Mouse (Mus musculus) megakaryocyte-erythroid progenitor cell, adult 5-6 weeks (primary cell): ENCODE data around the gene Zbtb32. TPM values are rescaled to one million over a fixed set of nuclear protein-coding genes. Genes with fewer than 3 reads are reported as not detected.

ENCODE experiments used
- ATAC-seq: replicated peaks from 2 replicates; pipeline ENCODE4 v1.8.0; 2016; ENCODE audit warnings: mild to moderate bottlenecking, inconsistent platforms; ENCODE audit not compliant: severe bottlenecking, poor library complexity, low FRiP score, low TSS enrichment
- total RNA-seq, 2 experiments: library from RNA; stranded (forward) in 1 of 2; stranded (reverse) in 1 of 2; fragments of 200-1000, 215-1000 nt in 1 of 2; fragments of >200 nt in 1 of 2; fragmentation: Nextera tagmentation in 1 of 2; gene quantifications; 2 replicates each; pipeline ENCODE4 v1.2.3; 2014 to 2017

Gene Zbtb32
- total RNA-seq, 2 experiments from 2014 or later = not detected

DNA sequence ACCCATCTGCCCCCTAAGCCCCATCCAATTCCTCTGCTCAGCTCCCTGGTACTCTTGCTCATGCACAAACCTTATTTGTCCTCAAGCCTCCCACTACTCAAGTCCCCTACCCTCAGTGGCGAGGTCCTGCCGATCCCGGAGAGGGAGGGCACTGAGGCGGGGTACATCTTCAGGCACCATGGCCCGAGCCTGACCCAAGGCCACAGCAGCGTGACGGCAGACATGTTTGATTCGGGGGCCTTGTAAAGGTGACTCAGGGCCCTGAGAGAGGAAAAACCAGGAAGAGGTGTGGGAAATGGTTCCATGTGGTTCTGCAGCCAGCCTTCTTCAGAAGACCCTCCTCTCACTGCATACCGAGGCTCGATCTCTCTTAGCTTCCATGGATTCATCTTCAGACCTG, 14.4 kb downstream of the Zbtb32 start:
- no peak for ATAC-seq

DNA sequence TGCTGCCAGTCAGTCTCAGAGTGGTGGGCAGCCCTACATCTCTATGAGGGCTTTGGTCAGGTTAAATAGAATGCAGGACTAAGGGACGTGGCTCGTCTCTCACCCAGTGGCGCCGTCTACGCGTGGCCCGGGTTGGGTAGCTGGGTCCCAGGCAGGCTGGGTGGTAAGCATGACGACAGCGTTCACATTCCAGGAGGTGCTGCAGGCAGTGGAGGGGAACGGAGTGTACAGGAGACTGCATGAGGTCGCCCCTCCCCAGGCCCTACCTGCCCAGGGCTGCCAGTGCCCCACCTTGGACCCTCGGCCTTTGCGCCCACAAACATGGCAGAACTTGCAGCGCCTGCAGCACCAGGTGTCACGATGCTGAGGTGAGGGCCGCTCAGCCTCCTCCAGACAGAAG, 17.2 kb downstream of the Zbtb32 start:
- no peak for ATAC-seq

DNA sequence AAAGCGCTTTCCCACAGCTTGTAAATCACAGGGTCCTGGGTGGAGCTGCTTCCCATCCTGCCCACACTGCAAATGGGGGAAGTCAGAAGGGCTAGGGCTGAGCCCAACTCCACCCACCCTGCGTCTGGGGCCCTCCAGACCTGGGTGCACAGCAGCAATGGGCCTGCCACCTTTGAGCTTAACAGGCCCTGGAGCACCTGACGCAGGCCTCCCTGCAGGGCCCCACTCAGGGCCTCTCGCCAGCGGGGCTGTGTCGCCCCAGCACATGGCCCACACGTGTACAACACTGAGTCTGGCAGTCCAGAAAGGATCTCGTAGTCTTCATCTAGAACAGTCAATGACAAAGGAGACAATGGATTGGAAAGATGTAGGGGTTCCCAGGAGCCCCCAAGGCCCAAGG, 18.8 kb downstream of the Zbtb32 start:
- no peak for ATAC-seq

DNA sequence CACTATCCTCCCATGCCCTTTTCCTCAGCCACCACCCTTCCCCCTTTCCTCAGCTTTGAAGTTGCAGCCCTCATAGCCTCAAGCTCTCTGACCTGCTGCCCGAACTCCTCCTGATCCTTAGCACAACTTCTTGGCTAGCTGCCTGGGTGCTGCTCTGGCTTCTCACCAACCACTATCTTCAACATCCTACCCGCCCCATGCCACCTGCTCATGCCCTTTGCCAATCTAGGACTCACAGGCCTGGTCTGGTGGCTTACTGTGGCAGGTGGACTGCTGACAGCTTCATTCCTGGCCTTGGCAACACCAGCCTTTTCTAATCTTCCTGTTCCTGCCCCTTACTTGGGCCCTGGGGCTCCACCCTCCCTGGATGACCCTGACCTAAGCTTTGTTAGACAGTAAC, 25.7 kb downstream of the Zbtb32 start:
- ATAC-seq = peak; percentile 86

DNA sequence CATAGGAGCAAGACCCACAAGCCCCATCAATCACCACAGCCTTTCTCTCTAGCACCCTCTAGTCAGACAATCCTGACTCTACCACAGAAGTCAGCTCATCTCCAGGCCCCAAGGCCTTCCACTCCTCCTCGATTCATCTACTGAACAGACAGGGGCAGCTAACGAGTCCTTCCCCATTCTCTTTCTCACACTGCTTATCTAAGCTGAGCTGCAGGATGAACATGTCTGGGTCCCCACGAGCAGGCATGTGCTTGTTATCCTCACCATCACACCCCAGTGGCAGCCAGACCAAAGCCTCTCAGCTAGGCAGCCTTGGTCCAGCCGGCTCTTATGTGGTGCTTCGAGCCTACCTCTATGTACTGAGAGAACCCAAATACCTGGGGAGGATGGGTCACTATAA, 26.3 kb downstream of the Zbtb32 start:
- ATAC-seq = peak; percentile 69

DNA sequence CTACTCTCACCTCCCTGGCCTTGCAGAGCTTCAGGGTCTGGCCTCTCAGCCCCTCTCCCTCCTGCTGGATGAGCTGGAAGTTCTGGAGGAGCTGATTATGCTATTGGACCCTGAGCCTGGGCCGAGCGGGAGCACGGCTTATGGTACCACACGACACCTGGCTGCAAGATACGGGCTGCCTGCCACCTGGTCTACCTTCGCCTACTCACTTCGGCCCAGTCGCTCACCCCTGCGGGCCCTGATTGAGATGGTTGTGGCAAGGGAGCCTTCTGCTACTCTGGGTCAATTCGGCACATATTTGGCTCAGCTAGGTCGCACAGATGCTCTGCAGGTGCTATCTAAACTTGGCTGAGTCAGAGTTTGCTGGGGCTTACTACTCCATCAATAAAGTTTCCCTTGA, 31.2 kb downstream of the Zbtb32 start:
- no peak for ATAC-seq

DNA sequence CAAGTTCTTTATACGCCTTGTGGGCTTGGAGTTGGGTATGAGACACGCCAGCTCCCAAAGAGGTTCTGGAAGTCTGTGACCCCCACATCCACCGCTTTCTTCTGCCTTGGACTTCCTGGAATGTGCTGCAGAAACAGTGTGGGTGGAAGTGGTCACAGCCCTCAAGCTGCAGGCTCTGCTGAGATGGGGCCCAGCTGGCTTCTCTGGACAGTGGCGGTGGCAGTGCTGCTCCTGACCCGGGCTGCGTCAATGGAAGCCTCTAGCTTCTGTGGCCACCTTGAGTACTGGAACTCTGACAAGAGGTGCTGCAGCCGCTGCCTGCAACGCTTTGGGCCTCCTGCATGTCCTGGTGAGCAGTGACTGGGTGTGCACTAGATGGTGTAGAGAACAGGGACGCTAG, 32.7 kb downstream of the Zbtb32 start:
- ATAC-seq = no peak

DNA sequence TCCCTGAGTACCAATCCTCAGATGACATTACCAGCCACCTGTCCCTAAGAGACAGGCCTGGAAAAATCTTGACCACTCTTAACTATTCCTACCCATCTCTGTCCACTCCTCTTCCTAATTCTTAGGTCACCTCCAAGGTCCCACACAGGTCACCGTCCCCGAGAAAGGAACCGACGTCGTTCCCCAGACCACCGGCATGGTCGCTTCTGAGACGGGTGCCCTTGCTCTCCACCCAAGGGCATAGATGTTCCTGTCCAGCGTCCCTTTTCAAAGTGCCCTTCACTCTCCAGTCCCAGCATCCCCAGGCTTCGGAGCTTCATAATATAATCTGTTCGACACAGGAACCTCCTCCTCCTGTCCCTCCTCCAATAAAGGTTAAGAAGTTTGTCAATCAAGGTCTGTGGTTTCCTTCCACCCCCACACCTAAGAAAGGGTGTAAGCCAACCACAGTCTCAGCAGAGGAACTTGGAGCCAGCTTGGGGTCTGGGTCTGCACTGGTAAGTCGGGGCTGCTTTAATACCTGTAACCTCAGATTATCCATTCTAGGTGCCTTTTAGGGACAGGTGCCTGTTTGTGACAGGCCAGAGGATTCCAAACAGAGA, 33.6 kb downstream of the Zbtb32 start, which contains the start of gene Igflr1:
TSS of gene Igflr1 (plus strand) at position 458 of the 602 bp plus-strand sequence.
- ATAC-seq = no peak

DNA sequence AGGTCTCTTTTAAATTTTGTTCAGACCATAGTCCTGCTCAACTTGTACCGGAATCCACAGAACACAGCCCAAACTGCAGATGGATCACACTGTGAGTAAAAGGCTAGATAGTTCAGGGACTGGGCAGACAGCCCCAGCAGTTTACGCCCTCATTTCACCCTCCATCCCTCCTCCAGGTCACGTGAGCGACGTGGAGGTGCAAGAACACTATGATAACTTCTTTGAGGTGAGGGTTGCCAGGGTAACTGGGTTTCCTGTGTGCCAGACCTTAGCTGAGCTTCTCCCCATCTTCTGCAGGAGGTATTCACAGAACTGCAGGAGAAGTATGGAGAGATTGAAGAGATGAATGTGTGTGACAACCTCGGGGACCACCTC, 34.8 kb downstream of the Zbtb32 start:
- no peak for ATAC-seq

DNA sequence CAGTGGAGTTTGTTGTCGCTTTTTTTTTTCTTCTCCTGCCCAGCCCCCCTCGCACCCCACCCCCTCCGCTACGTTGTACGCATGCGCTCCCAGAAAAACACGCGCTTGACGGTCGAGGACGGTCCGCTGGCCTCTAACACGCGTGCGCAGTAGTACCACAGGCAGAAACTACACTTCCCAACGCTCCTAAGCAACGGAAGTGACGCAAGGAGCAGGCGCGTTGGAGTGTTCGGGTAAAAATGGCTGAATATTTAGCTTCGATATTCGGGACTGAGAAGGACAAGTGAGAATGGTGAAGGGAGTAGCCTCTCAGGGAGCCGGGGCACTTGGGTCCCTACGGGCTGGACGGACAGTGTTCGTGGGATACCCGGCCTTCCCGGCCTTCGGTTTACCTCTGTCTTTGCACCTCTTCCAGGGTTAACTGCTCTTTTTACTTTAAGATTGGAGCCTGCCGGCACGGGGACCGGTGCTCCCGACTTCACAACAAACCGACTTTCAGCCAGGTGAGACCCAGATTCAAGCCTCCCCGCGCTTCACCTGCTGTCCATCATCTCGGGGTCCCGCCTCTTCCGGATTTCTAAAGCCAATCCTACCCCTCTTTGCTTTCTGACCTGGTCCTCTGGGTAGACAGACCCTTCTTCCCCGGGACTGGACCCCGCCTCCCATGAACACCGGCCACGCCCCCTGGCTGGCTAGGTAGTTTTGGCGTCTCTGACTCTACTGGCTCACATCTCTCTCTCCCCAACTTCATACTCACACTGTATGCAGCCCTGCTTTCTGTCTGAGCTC, 35.4 kb downstream of the Zbtb32 start, which contains the start of the genes U2af1l4, Gm49396 and Psenen:
TSS of gene U2af1l4 (plus strand) at position 185 of the 789 bp plus-strand sequence.
TSS of gene Gm49396 (plus strand) at position 228 of the 789 bp plus-strand sequence.
TSS of gene Psenen (minus strand) at position 511 of the 789 bp plus-strand sequence.
- ATAC-seq = peak; percentile 70

DNA sequence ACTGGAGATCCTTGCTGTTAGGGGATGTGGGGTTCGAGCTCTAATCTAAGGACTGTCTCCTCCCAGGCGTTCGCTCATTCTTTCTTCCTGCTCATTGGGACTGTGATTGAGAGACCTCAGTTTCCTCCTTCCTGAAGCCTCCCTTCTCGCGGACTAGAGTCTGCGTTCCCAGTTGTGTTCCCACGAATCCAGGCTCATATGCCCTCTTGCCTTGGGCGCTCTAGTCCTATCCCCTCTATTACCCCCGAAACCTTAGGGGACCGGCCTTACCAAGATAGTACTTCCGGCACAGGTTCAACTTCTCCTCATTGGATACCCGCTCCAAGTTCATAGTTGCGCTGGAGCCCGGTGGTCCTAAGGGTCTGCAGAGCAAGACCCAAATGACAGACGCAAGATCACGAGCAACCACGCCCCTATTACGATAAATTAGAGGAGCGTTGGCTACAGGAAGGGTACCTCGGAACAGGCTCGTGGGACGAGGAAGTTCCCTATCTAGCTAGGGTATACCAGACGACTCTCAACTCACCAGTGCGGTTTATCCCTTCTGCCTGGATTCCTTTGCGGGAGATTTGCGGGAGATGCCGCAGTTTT, 36.1 kb downstream of the Zbtb32 start:
- no peak for ATAC-seq

DNA sequence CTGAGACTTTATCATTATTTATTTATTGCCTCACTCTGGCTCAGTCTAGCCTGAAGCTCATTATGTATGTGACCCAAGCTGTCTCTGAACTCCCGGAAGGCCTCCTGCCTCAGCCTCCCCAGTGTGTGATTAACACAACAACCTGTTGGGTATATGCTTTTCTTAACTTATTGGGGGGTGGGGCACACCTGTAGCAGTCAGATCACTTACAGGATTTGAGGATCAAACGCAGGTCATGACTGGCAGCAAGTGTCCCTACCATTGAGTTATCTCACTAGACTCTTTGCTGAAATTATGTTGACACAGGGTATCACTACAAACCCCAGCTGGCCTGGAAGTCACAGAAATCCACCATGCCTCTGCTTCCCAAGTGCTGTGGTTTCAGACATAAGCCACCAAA, 38.4 kb downstream of the Zbtb32 start:
- ATAC-seq = no peak

DNA sequence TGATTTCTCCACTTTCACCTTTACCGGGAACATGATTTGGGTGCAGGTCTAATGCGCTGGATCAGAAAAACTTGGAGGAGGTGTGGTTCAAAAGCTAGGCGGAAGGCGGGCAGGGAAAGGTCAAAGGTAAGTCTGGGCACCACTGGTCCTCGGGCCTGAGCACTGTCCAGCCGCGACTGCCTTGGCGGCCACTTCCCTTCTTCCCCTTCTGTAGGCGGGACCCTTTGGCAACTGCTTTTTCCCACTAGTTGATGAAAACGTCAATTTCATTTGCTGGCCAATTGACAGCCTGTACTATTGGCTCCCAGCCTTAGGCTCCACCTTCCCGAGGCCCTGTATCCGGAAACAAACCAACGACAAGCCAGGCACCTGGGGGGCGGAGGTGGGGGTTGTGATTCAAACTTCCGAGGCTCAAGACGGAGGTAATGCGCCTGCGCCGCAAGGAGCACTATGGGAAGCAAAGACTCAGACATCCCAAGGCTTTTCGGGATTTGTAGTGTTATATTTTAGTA, 39.2 kb downstream of the Zbtb32 start, which contains the start of gene Lin37:
TSS of gene Lin37 (minus strand) at position 396 of the 512 bp plus-strand sequence.
- ATAC-seq = peak; percentile 77

DNA sequence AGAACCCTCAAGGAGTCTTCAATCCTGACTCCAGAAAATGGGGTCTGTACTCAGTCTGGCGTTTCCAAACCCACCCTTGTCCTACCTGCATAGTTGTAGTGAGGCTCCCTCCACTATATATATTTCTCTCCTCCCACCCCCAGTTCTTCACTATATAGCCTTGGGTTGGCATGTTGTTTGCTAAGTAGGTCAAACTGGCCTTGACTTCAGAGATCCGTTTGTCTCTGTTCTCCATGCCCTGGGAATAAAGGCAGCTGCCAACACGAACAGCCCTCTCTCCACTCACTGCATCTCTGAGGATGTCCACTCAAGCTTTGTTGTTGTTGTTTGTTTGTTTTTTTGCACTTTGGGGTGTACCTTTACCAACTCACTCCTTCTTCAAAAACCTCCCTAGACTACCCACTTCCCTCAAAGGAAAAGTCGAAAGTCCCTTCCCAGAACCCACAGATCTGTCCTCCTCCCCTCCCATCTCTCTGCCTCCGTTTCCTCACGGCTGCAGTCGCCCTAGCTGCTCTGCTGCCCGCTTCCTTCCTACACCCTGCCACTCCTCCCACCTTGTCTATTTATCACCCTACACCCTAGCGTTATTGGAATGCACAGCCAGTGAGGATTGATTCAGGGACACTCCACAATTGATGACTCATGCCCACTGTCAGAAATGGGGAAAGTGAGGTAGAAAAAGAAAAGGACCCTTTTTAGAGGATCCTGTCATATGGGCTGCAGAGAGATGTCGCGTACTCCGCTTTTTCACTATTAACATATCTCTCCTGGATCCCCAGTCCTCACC, 39.9 kb downstream of the Zbtb32 start:
- ATAC-seq = no peak

DNA sequence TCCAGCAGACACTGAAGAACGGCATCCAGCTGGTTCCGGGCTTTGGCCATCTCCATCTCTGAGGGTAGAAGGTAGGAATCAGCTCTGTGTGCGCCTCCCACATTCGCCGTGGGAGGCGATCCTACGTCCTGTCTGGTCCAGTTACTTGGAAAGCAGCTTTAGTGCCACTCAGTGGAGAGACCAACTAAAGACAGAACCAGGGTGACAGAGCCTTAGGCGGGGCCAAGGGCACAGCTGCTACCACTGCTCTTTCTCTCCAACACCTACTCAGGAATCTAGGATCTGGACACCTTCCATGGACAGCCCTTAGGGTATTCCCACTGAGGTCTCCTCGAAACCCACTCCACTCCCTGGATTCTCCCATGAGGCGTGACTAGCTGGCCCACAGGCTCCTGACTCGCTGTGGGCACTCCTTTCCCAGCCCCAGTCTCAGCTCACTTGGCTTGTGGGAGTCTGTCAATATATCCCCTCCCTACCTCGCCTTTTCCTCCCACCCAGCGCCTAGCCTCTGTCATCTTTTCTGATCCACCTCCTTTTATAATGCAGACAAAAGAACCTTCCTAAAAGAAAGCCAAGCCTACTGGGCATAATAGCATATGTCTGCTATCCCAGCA, 40.7 kb downstream of the Zbtb32 start:
- no peak for ATAC-seq

DNA sequence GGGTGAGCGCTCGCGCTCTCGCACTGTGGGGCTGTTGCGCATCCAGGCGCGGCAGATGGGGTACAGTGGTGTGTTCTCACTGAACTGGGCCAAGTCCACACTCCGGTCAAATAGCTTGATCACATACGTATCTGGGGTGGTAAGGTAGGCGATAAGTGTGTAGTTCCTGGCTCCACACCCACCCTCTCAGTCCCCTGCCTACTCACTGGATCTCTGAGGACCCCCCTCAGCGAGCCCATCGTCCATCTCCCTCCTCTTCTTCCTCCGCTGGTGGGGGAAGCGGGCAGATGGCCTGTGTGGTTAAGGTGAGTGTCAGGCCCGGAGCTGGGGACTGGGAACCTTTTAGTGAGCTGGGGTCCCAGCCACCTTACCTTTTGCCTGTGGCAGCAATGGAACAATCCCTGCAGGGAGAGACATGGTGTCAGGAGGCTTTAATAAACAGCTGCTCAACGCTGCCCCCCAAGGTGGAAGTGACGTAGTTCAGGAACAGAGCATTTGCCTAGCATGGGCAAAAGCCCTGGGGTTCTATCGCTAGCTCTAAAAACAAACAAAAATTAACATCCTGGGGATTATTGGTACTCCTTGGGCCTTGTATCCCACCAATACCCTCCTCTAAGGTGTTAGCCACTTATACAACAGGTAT, 41.7 kb downstream of the Zbtb32 start:
- ATAC-seq = no peak

DNA sequence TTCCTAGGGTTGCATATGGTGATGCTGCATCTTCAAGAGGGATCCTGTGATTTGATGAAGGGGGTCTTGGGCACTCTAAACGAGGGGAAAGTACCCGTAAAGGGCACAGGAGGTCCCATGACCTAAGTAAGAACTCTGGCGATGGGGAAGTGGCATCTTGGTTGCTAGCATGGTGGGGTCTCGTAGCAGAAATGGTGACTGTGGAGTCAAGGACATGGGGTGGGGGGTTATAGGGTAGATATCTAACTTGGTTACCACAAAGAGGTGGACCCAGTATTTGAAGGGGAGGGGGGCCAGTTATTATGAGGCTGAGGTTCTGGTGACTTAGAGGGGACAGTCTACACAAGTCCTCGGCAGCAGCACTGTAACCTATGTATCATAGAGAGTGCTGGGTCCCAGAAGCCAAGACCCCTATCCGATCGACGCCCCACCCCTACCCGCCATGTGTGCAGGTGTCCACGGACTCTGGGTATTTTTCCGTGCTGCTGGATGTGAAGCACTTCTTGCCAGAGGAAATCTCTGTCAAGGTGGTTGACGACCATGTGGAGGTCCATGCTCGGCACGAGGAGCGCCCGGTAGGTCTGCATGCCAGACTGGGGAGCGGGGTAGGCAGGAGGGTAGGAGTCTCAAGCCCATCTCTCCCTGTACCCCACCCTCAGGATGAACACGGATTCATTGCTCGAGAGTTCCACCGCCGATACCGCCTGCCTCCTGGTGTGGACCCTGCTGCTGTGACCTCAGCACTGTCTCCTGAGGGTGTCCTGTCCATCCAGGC, 44.7 kb downstream of the Zbtb32 start:
- ATAC-seq = no peak
